Mouse (Mus musculus) right cerebral cortex, postnatal 4 days (tissue): ENCODE measurements at regions not wholly inside any gene's neighbourhood (a gene's known extent, or its start where the extent isn't known, plus 50 kb on each side); places are given as distances from the start of the nearest gene placed in this dataset.
A peak's percentile ranks its signal among the peaks of the same experiment; 100 is the strongest.

Experiments used
- DNase-seq: peaks from one replicate; pipeline ENCODE4 v3.0.0-alpha.2; 2022

DNA sequence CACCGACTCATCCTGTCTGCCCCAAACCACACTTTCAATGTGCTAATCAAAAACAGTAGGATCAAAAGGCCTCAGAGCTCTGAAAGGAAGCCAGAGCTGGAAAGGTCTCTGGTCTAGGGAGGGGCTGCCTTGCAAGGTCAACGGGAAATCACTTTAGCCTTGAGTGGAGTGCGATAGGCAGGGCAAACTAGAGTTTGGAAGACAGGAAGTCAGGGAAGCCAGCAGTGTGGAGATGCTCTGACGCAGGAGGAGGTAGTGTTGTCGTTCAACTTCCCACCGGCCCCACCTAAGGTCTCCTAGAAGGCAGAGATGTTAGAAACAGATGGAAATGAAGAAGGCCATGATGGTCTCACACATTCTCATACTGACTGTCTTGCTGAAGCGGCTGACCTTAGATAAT, 52.0 kb upstream of the Trp53i11 start:
- DNase-seq: no peak

DNA sequence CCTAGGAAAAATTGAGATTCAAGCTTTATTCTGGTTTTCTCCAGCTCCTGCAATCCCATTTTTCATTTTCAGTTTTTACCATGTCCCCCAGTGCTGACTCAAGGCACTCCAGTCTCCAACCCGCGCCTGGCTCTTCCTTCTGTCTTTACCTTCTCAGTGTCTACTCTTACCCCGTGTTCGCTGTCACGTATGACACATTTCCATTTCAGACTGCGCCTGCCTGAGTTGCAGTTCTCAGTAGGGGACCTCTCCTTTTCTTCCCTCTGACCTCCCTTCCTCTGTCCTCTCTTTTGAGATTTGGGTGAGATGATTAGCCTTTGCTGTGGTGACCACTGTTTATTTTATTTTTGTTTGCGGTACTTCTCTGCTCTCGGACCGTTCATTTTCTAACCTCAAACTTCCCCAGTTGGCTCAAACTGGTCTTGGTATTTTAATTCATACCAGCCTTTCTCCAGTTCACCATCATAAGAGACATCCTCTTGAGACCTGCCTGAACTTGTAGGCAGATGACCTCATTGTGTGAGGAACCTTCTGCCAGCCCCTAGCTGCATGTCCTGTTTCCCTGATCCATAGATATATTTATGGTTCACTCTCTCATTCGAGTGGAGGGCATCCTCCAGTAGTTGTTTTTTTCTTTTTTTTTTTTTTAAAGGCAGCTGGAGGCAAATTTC, 53.9 kb upstream of the Trp53i11 start:
- no peak for DNase-seq

DNA sequence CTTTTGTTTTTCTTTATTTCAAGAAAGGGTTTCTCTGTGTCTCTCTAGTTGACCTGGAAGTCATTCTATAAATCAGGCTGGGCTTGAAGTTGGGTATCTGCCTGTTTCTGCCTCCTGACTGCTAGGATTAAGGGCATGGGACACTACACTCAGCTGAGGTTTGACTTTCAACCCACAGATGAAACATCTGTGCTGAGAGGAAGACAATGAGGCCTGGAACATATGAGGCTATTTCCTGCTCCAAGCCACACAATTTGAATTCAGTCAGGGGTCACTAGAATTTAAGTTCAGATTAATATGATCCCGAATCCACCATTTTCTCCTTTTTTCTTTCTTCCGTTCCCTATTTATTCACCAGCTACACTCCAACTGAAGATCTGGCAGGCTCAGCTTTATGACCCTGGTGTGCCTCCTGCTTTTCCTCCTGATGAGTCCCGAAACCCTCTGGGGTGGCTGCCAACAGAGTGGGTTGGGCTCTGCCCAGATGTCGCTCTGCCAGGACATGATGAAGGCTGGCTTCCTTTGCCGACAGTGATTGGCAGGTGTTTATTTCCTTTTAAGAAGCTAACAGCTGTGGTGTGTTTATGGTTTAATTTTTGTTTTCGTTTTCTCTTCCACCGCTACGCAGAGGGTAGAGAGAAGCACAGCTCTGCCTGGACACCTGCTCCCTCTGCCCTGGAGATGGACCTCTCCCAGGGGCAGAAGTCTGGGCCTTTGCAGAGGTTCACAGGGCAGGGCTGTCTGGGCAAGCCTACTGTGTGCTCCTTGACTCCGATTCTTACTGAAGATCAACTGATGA, 55.3 kb upstream of the Trp53i11 start:
- DNase-seq: peak; percentile 49

DNA sequence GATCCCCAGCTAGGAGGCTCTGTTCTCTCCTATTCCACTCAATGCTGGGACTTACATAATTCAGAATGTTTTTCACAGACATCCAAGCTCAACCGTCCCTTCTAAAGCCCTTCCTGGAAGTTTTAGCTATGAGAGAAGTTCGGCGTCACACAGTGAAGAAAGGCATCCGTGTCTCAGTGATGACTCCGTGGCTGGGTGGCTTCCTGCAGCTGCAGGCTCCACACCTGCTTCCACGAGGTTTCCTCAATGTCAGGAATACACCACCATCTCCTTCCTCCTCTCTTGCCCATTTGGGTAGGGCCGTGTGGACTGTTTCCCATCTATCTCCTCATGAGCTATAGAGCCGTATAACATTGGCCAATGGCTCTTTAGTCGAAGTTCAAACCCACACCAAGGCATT, 56.1 kb upstream of the Trp53i11 start:
- no peak for DNase-seq

DNA sequence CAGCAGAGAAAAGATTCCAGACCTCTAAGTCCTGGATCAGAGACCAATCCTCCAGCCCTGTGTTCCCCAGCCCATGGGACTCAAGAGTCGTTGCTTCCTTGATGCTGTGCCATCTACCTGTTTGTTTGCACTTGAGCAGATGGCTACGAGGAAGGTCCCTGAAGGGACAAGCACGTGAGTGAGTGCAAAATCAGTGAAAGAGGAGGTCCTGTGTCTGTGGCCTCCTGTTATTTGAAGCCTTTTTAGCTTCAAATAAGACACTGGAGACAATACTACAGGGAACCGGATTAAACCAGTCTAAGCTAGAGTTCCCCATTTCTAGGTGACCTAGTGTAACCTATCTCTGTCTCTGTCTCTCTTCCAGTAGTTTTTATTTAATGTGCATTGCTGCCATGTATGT, 58.2 kb upstream of the Trp53i11 start:
- no peak for DNase-seq

DNA sequence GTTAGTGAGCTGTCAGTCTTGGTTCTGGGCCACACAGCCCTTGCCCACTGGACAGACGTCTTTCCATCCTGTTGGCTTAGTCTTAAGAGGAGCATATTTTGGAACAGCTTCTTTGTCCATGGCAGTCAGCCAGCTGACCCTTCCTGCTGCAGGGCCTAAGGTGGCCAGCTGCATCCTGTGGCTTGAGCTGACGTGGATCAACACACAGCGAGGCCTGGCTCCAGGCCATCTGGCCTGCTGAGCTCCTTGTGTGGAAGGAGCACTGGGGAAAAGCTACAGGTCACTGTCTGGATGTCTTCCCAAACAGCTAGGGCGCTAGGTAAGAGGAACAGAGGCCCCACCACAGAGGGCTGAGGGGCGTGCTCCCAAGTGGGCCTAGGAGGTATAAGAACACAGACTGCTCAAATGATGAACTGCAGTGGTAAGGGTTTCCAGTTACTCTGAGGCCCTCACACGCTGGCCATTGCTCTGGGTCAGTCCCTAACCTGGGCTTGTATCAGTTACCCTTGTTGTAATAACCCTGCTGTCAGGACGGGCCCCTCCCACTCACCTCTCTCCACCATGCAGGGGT, 60.7 kb upstream of the Trp53i11 start:
- peak; percentile 25 for DNase-seq

DNA sequence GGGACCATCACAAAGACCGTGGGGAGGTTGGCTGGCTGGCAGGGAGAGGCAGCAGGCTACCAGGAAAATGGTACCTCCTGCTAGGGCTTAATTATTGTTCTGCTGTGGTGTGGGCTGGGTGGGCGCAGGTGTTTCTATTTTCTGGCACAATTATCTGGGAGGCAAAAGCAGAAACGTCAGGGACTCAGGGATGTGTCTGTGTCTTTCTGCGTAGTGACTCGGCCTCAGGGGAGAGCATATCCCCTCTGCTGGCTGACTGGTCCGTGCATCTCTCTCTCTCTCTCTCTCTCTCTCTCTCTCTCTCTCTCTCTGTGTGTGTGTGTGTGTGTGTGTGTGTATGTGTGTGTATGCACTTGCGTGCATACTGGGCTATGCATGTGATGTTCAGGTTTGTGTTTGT, 61.2 kb upstream of the Trp53i11 start:
- no peak for DNase-seq

DNA sequence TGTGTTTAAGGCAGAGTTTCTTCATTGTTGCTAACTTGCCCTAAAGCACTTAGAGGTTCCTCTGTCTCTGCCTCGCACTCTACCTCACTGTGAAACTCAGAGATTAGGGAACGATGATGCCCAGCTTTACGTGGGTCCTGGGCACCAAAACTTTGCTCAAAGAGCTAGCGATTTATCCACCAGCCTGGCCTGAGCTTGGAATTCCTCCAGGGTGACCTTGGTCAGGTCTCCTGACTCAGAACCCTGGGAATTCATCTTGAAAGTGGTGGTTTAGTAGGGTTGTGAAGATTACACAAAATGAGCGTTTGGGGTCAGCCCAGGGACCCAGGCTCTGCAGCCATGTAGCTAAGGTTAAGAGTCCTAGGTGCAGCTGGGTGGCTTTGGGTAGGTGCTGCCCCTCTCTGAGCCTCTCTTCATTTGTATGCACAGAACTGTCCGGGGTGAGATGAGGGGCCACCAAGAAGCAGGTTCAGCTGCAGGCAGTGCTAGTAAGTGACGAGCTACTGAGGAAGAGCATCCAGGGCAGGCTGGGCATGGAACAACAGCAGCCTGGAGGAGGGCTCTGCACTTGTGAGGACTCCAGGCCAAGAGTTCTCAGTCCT, 62.4 kb upstream of the Trp53i11 start:
- no peak for DNase-seq

DNA sequence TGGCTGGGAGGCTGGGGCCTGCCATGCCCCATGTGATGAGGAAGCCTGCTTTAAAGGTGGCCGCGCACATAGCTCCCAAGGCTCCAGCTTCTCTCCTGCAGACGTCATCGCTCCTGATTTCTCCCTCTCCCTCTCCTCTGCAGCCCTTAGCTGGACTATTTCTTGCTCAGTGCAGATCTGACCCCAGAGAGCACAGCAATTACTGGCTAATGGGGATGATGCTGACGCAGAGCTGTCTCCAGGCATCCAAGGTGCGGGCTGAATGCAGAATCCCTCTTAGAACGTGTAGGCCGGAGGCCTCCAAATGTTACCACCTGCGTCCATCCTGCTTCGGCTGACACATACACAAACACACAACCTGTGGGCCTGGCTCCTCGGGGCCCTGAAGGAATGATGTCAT, 63.5 kb upstream of the Trp53i11 start:
- DNase-seq: no peak

DNA sequence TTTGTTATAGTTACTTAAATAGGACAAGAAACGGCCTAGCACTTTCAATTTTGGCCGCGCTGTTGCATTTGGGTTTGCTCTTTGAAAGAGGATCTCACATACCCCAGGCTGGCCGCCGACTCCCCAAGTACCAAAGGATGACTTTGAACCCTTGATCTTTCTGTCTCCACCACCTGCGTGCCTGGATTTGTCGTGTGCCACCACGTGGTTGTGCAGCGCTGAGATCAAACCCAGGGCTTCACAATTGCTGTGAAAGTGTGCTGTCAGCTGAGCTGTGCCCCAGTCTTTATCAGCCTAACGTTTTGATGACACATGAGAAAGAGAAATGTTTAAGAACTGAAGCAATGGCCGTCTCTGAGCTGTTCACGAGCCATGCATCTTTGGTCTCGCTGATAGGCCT, 67.0 kb upstream of the Trp53i11 start:
- no peak for DNase-seq

DNA sequence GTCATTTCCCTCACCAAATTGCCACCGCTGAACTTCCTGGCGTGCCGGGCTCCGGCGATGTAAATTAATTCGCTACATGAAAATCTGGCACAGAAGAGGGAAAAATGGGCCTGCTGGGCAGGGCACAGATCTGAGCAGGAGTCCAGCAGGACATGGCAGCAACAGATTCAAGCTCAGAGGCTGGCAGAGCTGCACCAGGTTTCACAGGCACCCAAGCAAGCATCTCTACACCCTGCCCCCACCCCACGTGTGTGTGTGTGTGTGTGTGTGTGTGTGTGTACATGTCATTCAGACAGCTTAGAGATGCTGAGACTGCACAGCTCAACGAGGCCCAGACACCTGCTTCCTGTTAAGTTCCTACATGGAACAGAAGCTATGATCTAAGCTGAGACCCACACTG, 68.3 kb upstream of the Trp53i11 start:
- DNase-seq: no peak

DNA sequence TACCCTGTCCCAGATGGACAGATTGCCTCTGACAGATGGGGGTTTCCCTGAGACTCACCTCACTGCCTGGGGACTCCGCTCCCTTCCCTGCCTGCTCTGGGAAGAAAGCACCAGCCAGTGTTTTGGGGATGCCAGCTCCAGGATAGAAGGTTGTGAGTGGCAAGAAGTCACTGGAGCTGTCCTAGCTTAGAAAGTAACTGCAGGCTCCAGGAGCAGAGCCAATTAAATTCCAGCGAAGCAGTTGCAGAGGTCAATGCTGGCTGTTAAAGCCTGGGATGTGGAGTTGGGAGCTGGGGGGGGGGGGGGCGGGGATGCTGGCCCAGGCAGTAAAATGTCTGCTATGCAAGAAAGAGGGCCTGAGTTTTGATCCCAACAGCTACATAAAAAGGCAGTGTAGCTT, 69.3 kb upstream of the Prdm11 start:
- DNase-seq: no peak

DNA sequence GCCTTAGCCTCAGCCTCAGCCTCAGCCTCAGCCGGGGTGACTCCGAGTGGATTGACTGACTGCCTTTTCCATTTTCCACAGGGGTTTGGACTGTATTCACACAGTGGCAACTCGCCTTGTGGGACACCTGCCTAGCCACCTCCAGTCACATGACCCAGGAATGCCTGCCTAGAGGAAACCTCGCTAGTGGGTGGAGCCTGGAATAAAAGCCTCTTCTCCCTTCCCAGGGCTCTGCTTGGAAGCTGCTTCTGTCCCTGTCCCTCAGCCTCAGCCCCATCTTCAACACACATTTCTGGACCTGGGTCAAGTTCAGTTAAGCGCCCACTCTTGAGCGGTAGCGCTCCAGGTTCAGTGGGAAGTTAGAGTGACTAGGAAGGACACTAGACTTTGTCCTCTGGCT, 68.0 kb upstream of the Prdm11 start:
- DNase-seq: no peak

DNA sequence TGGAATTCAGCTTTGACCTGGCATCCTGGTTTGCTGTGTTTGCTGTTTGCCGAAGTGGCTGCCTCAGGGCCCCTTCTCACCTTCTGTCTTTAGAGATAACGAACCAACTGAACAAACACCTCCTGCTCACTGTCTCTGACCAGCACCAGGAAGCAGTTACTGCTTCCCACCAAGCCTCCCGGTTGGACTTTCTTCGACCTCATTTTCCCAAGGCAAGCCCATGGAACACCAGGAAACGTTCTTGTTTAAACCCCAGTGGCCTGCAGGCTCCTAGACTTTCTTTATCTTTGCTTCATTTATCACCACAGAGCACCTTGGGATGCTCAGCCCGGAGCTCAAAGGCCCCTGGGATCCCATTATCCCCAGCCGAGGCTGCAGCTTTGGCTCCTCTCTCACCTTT, 66.4 kb upstream of the Prdm11 start:
- no peak for DNase-seq

DNA sequence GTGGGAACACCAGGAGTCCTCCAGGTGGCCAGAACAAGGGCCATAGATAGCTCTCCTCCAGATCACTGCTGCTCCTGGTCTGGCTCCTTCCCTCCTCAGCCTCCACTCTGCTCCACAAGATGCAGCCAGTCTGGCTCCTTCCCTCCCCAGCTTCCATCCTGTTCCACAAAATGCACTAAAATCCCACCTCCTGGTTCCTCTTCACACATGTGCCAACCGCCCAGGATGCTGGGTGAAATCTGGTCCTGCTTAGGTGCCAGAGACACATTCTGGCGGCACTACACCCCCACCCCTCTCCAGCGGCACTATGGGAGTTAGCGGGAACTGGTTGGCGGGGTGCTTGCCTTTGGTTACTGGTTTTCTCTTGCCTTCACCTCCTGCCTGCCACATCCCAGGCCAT, 64.9 kb upstream of the Prdm11 start:
- no peak for DNase-seq

DNA sequence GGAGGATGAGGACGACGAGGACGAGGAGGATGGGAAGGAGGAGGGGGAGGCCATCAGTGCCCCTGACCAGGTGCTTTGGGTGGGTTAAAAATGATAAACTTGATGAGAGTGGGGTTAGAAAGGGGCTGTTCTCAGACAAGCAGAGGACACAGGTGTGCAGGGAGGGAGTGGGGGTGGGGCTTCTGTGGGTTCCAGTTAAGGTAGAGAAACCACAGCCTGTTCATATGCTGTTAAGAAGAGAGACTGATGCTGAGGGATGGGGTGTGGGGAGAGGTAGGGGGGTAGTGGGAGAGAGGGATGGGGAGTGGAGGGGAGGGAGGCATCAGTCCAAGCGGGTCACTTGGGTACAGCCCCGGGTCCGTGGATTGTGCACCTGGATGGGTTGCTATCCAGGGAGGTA, 60.6 kb upstream of the Prdm11 start:
- DNase-seq: no peak

DNA sequence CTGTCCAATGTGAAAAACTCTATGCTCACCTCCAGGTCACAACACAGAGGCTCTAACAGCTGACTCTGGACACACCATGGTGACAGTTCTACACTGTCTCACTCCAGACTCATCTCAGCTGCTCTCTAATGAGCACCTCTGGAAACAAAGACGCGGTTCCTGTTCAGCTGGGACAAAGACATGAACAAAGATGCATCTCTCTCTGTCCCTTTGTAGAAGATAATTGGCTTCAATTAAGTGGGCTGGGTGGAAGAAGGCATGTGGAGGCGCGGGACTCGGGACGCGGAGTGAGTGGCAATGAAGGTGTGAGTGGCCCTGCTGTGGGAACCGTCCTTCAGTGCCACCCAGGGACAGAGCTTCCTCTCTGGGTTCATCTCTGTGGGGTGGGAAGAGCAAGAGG, 56.0 kb upstream of the Prdm11 start:
- no peak for DNase-seq

DNA sequence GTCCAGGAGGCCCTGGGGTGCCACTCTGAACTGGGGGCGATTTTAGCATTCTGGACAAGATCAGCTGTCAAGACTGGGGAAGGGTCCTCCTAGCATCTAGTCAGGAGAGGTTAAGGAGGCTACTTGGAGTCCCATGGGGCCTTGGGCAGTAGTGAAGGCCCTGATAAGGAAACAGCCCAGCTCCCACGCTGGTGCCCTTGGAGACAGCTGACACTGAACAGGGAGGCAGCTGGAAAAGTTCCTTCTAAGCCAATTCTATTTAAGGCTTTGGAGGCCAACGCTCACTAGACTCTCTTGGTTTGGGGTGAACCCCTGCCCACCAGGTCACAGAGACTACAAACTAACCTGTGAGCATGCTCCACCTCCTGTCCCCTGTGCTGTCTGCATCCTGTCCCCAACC, 53.8 kb upstream of the Prdm11 start:
- DNase-seq: no peak

DNA sequence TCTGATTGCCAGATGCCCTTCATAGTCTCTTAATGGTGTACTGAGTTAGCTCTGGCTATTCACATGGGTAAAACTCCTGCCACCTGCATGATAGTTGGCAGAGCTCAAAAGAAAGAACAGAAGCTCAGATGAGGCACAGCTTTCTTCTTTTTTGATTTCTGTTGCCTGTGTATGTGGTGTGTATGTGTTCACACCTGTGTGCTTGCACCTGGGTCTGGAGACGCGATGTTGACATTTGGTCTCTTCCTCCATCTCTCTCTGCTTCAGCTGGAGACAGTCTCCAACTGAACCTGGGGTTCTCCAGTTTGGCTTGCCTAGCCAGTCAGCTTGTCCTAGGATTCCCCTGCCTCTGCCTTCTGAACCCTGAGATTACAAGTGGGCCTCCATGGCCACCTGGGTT, 51.0 kb upstream of the Prdm11 start:
- DNase-seq: no peak

DNA sequence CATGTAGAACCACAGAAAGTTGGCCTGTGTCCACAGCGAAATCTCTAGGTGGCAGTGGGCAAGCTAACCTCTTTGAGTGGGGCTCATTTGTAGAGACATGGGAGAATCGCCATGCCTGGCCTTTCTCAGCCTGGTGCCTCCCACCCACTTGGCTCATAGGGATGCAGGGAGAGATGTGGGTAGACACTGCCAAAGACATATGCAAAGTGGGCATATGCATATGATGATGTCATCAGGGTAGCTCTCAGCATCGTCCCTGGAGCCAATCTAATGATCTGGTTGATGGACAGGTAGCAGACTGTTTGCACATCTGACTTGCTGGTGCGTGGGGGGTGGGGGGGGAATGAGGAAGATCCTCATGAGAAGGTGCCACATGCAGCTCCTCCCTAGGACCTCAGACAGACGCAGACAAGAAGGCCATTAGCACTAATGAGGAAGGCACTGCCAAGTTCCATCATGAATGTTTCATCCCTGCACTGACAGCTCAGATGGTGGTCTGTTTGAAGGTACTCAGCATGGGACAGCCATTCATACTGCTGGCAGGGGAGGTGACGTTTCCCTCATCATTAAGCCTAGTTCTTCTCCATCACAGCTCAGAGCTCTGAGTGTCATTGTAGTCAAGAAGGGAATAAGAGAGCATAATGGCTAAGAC, 50.2 kb upstream of the Prdm11 start:
- DNase-seq: no peak
